Mouse (Mus musculus) limb, embryonic 12.5 days (tissue): ENCODE data around the gene Tbck. TPM values are rescaled to one million over a fixed set of nuclear protein-coding genes. Genes with fewer than 3 reads are reported as not detected.

ENCODE experiments used
- ATAC-seq: fragments of 200-750 bp; cut with Nextera tagmentation; 2 replicates; pipeline ENCODE4 v1.8.0; 2017; ENCODE audit warnings: low read depth, moderate TSS enrichment; ENCODE audit not compliant: insufficient number of reproducible peaks, insufficient read depth, low FRiP score, low TSS enrichment
- H3K27ac ChIP-seq: fragments of 300-500 bp; sonication (generic); 2 replicates; pipeline ENCODE4 v1.5.1; 2016; ENCODE audit warnings: mild to moderate bottlenecking, moderate library complexity
- H3K27me3 ChIP-seq: fragments of 300-500 bp; sonication (generic); 2 replicates; pipeline ENCODE4 v1.6.1; 2016; ENCODE audit warnings: mild to moderate bottlenecking, moderate library complexity
- H3K36me3 ChIP-seq: fragments of 300-500 bp; sonication (generic); 2 replicates; pipeline ENCODE4 v1.6.1; 2016; ENCODE audit warnings: mild to moderate bottlenecking, moderate library complexity
- H3K4me1 ChIP-seq: fragments of 300-500 bp; sonication (generic); replicated peaks from 2 replicates; pipeline ENCODE4 v1.6.1; 2016
- H3K4me2 ChIP-seq: fragments of 300-500 bp; sonication (generic); 2 replicates; pipeline ENCODE4 v1.6.1; 2016; ENCODE audit warnings: mild to moderate bottlenecking, moderate library complexity
- H3K4me3 ChIP-seq: fragments of 300-500 bp; sonication (generic); replicated peaks from 2 replicates; pipeline ENCODE4 v1.5.1; 2016; ENCODE audit warnings: mild to moderate bottlenecking
- H3K9ac ChIP-seq: fragments of 300-500 bp; sonication (generic); replicated peaks from 2 replicates; pipeline ENCODE4 v1.6.1; 2016; ENCODE audit warnings: mild to moderate bottlenecking, moderate library complexity
- H3K9me3 ChIP-seq: fragments of 300-500 bp; sonication (generic); 2 replicates; pipeline ENCODE4 v1.6.1; 2016; ENCODE audit warnings: mild to moderate bottlenecking, moderate library complexity
- WGBS: fragments of 180-500 bp; shearing (Covaris S2); methylation state at CpG from one replicate; pipeline ENCODE4 v1.1.7; 2016; 5-methylcytosine and 5-hydroxymethylcytosine counted together
- polyA plus RNA-seq: library from polyadenylated mRNA; unstranded; fragments of >200 nt; fragmentation: Nextera tagmentation; extraction: Ambion mirVana; gene quantifications from 2 replicates; pipeline ENCODE4 v1.2.1, GENCODE M21; 2016

Gene Tbck
- polyA plus RNA-seq, 1 experiment from 2014 or later = 30.5 TPM

- Histone ChIP-seq H3K9ac (no peak overlapping the region), H3K27ac (no peak overlapping the region), H3K4me3 (no peak overlapping the region), H3K9me3 (no peaks in the 10 kb centered on the region), H3K4me1 (no peaks in the 10 kb centered on the region), H3K27me3 (no peaks in the 10 kb centered on the region), H3K4me2 (no peak overlapping the region), H3K36me3 (no peaks in the 10 kb centered on the region)
- ATAC-seq = no peak
- 87% methylated on average over 16 of the region's 16 CpGs for WGBS
Measured at GRCm38 (mm10) chr3:132887074-132887848, 203.3 kb downstream of the Tbck start.

Other genes starting within 250 kb of the Tbck start
- gene Gimd1, start 54.3 kb upstream of the Tbck start, polyA plus RNA-seq = not detected in 2 replicates
- gene Aimp1, start 226 bp downstream of the Tbck start, polyA plus RNA-seq = 78.6 and 83.9 TPM in 2 replicates